14 mouse cellular contexts compared by ENCODE assay signal in the genomic region with DNA sequence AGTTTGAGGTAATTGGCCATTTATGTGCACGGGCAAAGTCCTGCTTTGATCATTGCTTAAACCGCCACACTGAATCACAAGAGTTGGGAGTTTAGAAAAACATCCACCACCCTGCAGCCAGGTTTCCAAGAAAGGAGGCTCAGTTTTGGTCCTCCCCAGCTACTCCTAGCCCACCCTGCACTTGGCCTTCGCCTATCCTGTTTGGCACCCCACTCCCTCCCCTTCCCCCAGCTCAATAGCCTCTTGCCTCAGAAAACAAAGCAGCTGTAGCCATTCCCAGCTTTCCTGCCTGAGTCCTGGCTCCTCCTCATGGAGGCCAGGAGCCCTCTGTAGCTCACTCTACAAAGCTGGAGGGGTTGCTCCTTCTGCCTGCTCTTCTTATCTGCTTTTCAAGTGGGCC.
"Had no signal": no experiment of that assay in that cellular context is flagged by ENCODE, and none has a peak within 500 bp of the region (broad histone marks: within the 10 kb centered on the region; RNA-seq: fewer than 3 reads in every experiment).

No protein-coding gene starts in this region.

- ATAC-seq: liver, embryonic 12.5 days had no signal

- DNase-seq: kidney, adult 9 months; kidney, postnatal 36 days; left cerebral cortex, postnatal 4 days; lung, embryonic 14.5 days; lung, postnatal 10 days; lung, postnatal 4 days; midbrain, embryonic 14.5 days; right cerebral cortex, postnatal 25 days; thymus, postnatal 4 days had no signal

- H3K9ac ChIP-seq: liver, embryonic 12.5 days; lung, embryonic 14.5 days; neural tube, embryonic 15.5 days had no signal

- H3K36me3 ChIP-seq: liver, embryonic 12.5 days; midbrain, embryonic 10.5 days; neural tube, embryonic 15.5 days had no signal

- H3K4me1 ChIP-seq: liver, embryonic 12.5 days; neural tube, embryonic 15.5 days had no signal

- H3K4me3 ChIP-seq: liver, embryonic 12.5 days; midbrain, embryonic 10.5 days; myocyte; neural tube, embryonic 15.5 days had no signal

- H3K9me3 ChIP-seq: liver, embryonic 12.5 days; midbrain, embryonic 10.5 days; neural tube, embryonic 15.5 days had no signal

- H3K4me2 ChIP-seq: liver, embryonic 12.5 days; lung, embryonic 14.5 days; neural tube, embryonic 15.5 days had no signal

- H3K27ac ChIP-seq: kidney, postnatal 0 days; liver, embryonic 12.5 days; midbrain, embryonic 10.5 days; neural tube, embryonic 15.5 days had no signal

- H3K27me3 ChIP-seq: liver, embryonic 12.5 days; neural tube, embryonic 15.5 days had no signal
